Mouse (Mus musculus) heart, adult 2 months (tissue): ENCODE measurements at regions not wholly inside any gene's neighbourhood (a gene's known extent, or its start where the extent isn't known, plus 50 kb on each side); places are given as distances from the start of the nearest gene placed in this dataset.

ENCODE experiments used
- DNase-seq, 2 experiments: peaks; one replicate each; pipeline ENCODE4 v3.0.0; 2021
- H3K27ac ChIP-seq: fragments of 200-600 bp; 2 replicates; pipeline ENCODE4 v1.8.1; 2022
- H3K27me3 ChIP-seq: fragments of 200-500 bp; 2 replicates; pipeline ENCODE4 v1.6.1; 2012; ENCODE audit warnings: mild to moderate bottlenecking, low read length, inconsistent platforms, mixed read lengths; ENCODE audit not compliant: control insufficient read depth, insufficient read depth
- H3K36me3 ChIP-seq: fragments of 200-500 bp; 2 replicates; pipeline ENCODE4 v1.6.1; 2012; ENCODE audit warnings: low read length, inconsistent platforms; ENCODE audit not compliant: control insufficient read depth, insufficient read depth
- H3K4me1 ChIP-seq: fragments of 200-500 bp; 2 replicates; pipeline ENCODE4 v1.6.1; 2011; ENCODE audit warnings: low read length; ENCODE audit not compliant: control insufficient read depth, insufficient read depth
- H3K4me3 ChIP-seq: fragments of 200-600 bp; 2 replicates; pipeline ENCODE4 v1.8.1; 2022
- H3K79me2 ChIP-seq: fragments of 200-500 bp; replicated peaks from 2 replicates; pipeline ENCODE4 v1.6.1; 2012; ENCODE audit warnings: mild to moderate bottlenecking, inconsistent platforms, low read length, moderate library complexity, mixed read lengths; ENCODE audit not compliant: control insufficient read depth, insufficient read depth
- H3K9ac ChIP-seq: fragments of 200-500 bp; 2 replicates; pipeline ENCODE4 v1.6.1; 2012; ENCODE audit warnings: low read depth, mild to moderate bottlenecking, control low read depth, inconsistent platforms, low read length, mixed read lengths
- CTCF ChIP-seq: fragments of 200-600 bp; IDR thresholded peaks from 2 replicates; pipeline ENCODE4 v1.8.1; 2022; ENCODE audit warnings: antibody characterized with exemption, mild to moderate bottlenecking, moderate library complexity
- EP300 ChIP-seq: fragments of 200-500 bp; IDR thresholded peaks from 2 replicates; pipeline ENCODE4 v1.6.1; 2011; ENCODE audit warnings: low read depth, low read length, control low read depth; ENCODE audit not compliant: insufficient read depth
- POLR2A ChIP-seq: fragments of 200-500 bp; IDR thresholded peaks from 2 replicates; pipeline ENCODE4 v1.6.1; 2011; ENCODE audit warnings: mild to moderate bottlenecking, low read depth, low read length, control low read depth; ENCODE audit not compliant: insufficient read depth
- WGBS: fragments of 180-500 bp; shearing (Covaris S2); methylation state at CpG from one replicate; pipeline ENCODE4 v1.1.7; 2018; 5-methylcytosine and 5-hydroxymethylcytosine counted together
- intact Hi-C: fragments of 180-260 bp; cut with DNase I; formaldehyde crosslinking; loops from one replicate; pipeline ENCODE4 v1.15.1; 2025

- no peaks in the 10 kb centered on the region for H3K36me3 ChIP-seq
- TF ChIP-seq EP300 (no peak), CTCF (no peak), POLR2A (no peak)
- intact Hi-C loops = no loop called here
- no peak for DNase-seq
- no peaks in the 10 kb centered on the region for H3K4me1 ChIP-seq
- no peak overlapping the region for H3K27ac ChIP-seq
- no peaks in the 10 kb centered on the region for H3K79me2 ChIP-seq
- 93% methylated on average over 3 of the region's 3 CpGs for WGBS
- no peak overlapping the region for H3K9ac ChIP-seq
- H3K4me3 ChIP-seq = no peak overlapping the region
- no peaks in the 10 kb centered on the region for H3K27me3 ChIP-seq
These were observed 285.7 kb downstream of the Ndfip2 start for GRCm38 (mm10) chr14:105544066-105544465.

- no peaks in the 10 kb centered on the region for H3K4me1 ChIP-seq
- no peak for DNase-seq
- no peak overlapping the region for H3K4me3 ChIP-seq
- WGBS = 50% methylated on average over 15 of the region's 15 CpGs
- TF ChIP-seq EP300 = no peak
- no peak for TF ChIP-seq POLR2A
- TF ChIP-seq CTCF = no peak
- H3K36me3 ChIP-seq = no peaks in the 10 kb centered on the region
- no peaks in the 10 kb centered on the region for H3K27me3 ChIP-seq
- no peak overlapping the region for H3K9ac ChIP-seq
- H3K79me2 ChIP-seq = no peaks in the 10 kb centered on the region
- H3K27ac ChIP-seq = no peak overlapping the region
- intact Hi-C loops = no loop called here
These were observed 284.2 kb downstream of the Ndfip2 start for GRCm38 (mm10) chr14:105542486-105543145.

GRCm38 (mm10) chr14:105542090-105542485, 283.7 kb downstream of the Ndfip2 start:
- Histone ChIP-seq H3K4me1 (no peaks in the 10 kb centered on the region), H3K27me3 (no peaks in the 10 kb centered on the region), H3K4me3 (no peak overlapping the region), H3K9ac (no peak overlapping the region), H3K36me3 (no peaks in the 10 kb centered on the region), H3K27ac (no peak overlapping the region), H3K79me2 (no peaks in the 10 kb centered on the region)
- TF ChIP-seq EP300 = no peak
- no peak for TF ChIP-seq POLR2A
- no peak for TF ChIP-seq CTCF
- 64% methylated on average over 8 of the region's 8 CpGs for WGBS
- intact Hi-C loops = no loop called here
- no peak for DNase-seq

- no peak overlapping the region for H3K4me3 ChIP-seq
- no peak overlapping the region for H3K9ac ChIP-seq
- H3K79me2 ChIP-seq = no peaks in the 10 kb centered on the region
- 65% methylated on average over 10 of the region's 10 CpGs for WGBS
- H3K36me3 ChIP-seq = no peaks in the 10 kb centered on the region
- intact Hi-C loops = no loop called here
- no peak for DNase-seq
- no peaks in the 10 kb centered on the region for H3K4me1 ChIP-seq
- TF ChIP-seq CTCF = no peak
- TF ChIP-seq POLR2A = no peak
- TF ChIP-seq EP300 = no peak
- no peak overlapping the region for H3K27ac ChIP-seq
- H3K27me3 ChIP-seq = no peaks in the 10 kb centered on the region
These were observed 273.9 kb downstream of the Ndfip2 start for GRCm38 (mm10) chr14:105532168-105532745.

GRCm38 (mm10) chr14:105528107-105528506, 269.7 kb downstream of the Ndfip2 start:
- H3K79me2 ChIP-seq = no peaks in the 10 kb centered on the region
- no peak overlapping the region for H3K4me3 ChIP-seq
- no peak for DNase-seq
- no peaks in the 10 kb centered on the region for H3K27me3 ChIP-seq
- no peaks in the 10 kb centered on the region for H3K4me1 ChIP-seq
- intact Hi-C loops = no loop called here
- TF ChIP-seq EP300 (no peak), CTCF (no peak), POLR2A (no peak)
- 74% methylated on average over 6 of the region's 6 CpGs for WGBS
- H3K9ac ChIP-seq = no peak overlapping the region
- no peak overlapping the region for H3K27ac ChIP-seq
- no peaks in the 10 kb centered on the region for H3K36me3 ChIP-seq

- H3K27ac ChIP-seq = no peak overlapping the region
- no peaks in the 10 kb centered on the region for H3K4me1 ChIP-seq
- H3K27me3 ChIP-seq = no peaks in the 10 kb centered on the region
- H3K36me3 ChIP-seq = no peaks in the 10 kb centered on the region
- no peaks in the 10 kb centered on the region for H3K79me2 ChIP-seq
- no peak for DNase-seq
- no peak overlapping the region for H3K4me3 ChIP-seq
- TF ChIP-seq EP300 = no peak
- TF ChIP-seq POLR2A = no peak
- no peak for TF ChIP-seq CTCF
- WGBS = 80% methylated on average over 4 of the region's 4 CpGs
- no peak overlapping the region for H3K9ac ChIP-seq
- intact Hi-C loops = no loop called here
These were observed 265.5 kb downstream of the Ndfip2 start for GRCm38 (mm10) chr14:105523849-105524248.
